Mouse (Mus musculus) G1E (cell line): Measurements from ENCODE around the gene Zfp710.

ENCODE experiments used
- CTCF ChIP-seq: IDR thresholded peaks from 2 replicates; pipeline ENCODE4 v1.5.1; 2012; ENCODE audit warnings: low read depth, low read length, inconsistent platforms, mixed read lengths
- GATA1 ChIP-seq: IDR thresholded peaks from 2 replicates; pipeline ENCODE4 v1.6.1; 2012; ENCODE audit warnings: borderline replicate concordance, low read length, inconsistent platforms, mixed read lengths

DNA sequence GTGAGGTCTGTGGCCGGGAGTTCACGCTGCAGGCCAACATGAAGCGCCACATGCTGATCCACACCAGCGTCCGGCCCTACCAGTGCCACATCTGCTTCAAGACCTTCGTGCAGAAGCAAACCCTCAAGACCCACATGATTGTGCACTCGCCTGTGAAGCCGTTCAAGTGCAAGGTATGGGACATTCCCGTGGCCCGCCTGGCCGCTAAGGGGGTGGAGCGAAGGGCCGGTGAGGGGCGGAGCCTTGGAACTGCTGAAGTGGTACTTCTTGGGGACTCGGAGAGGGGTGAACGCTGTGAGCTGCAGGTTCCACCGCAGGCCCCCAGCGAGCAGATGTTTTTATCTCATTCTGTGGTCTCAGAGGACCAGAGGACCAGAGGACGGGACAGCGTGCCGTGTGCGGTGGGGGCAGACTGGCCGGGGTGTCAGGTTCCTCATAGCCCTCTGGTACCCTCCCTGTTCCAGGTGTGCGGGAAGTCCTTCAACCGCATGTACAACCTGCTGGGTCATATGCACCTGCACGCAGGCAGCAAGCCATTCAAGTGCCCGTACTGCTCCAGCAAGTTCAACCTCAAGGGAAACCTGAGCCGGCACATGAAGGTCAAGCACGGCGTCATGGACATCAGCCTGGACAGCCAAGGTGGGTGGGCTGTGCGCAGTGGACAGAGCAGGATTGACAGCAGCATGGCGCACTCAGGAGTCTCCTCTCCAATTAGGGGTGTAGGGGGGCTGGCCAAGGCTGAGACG lies 61.5 kb downstream of the Zfp710 start:
- no peak for TF ChIP-seq CTCF
- TF ChIP-seq GATA1 = no peak
